Mouse (Mus musculus): ENCODE measurements around the gene Sstr5. TPM values are rescaled to one million over a fixed set of nuclear protein-coding genes. Genes with fewer than 3 reads are reported as not detected.

Gene Sstr5
- polyA plus RNA-seq, 1 experiment from 2014 or later: not detected

GRCm38 (mm10) chr17:25452246-25452965 lies 44.7 kb downstream of the Sstr5 start:
- no peak overlapping the region for H3K9ac ChIP-seq (replicated peaks; ENCODE audit: low read depth, low read length)
- 71% methylated on average over 5 of the region's 5 CpGs for WGBS
- ATAC-seq (ENCODE audit: insufficient number of reproducible peaks, insufficient read depth, low FRiP score, low read depth): no peak
- H3K36me3 ChIP-seq (ENCODE audit: control insufficient read depth, insufficient read depth, low read length): no peaks in the 10 kb centered on the region
- no peak overlapping the region for H3K27ac ChIP-seq (ENCODE audit: low read length)
- peaks cover 4% of the 10 kb centered on the region; the same call in 1 of the 2 replicates for H3K4me1 ChIP-seq (ENCODE audit: control insufficient read depth, insufficient read depth, low read length)
- no peak overlapping the region for H3K4me3 ChIP-seq (ENCODE audit: low read depth, low read length)
- H3K9me3 ChIP-seq (ENCODE audit: control insufficient read depth, low read depth, low read length): no peaks in the 10 kb centered on the region
- H3K27me3 ChIP-seq (ENCODE audit: control insufficient read depth, insufficient read depth, low read length): no peaks in the 10 kb centered on the region
- no peak overlapping the region for H3K4me2 ChIP-seq (replicated peaks; ENCODE audit: low read depth, low read length)

- H3K27me3 ChIP-seq (ENCODE audit: control insufficient read depth, insufficient read depth, low read length): no peaks in the 10 kb centered on the region
- no peak overlapping the region for H3K9ac ChIP-seq (replicated peaks; ENCODE audit: low read depth, low read length)
- no peak overlapping the region for H3K4me3 ChIP-seq (ENCODE audit: low read depth, low read length)
- no peak overlapping the region for H3K4me2 ChIP-seq (replicated peaks; ENCODE audit: low read depth, low read length)
- H3K9me3 ChIP-seq (ENCODE audit: control insufficient read depth, low read depth, low read length): no peaks in the 10 kb centered on the region
- no peak for ATAC-seq (ENCODE audit: insufficient number of reproducible peaks, insufficient read depth, low FRiP score, low read depth)
- no peaks in the 10 kb centered on the region for H3K36me3 ChIP-seq (ENCODE audit: control insufficient read depth, insufficient read depth, low read length)
- WGBS: 57% methylated on average over 4 of the region's 4 CpGs
- peaks cover 4% of the 10 kb centered on the region; the same call in 1 of the 2 replicates for H3K4me1 ChIP-seq (ENCODE audit: control insufficient read depth, insufficient read depth, low read length)
- H3K27ac ChIP-seq (ENCODE audit: low read length): no peak overlapping the region
Observed at GRCm38 (mm10) chr17:25450329-25450728, 46.8 kb downstream of the Sstr5 start.

- no peaks in the 10 kb centered on the region for H3K9me3 ChIP-seq (ENCODE audit: control insufficient read depth, low read depth, low read length)
- peaks cover 6% of the 10 kb centered on the region; the same call in 1 of the 2 replicates for H3K4me1 ChIP-seq (ENCODE audit: control insufficient read depth, insufficient read depth, low read length)
- H3K4me2 ChIP-seq (replicated peaks; ENCODE audit: low read depth, low read length): no peak overlapping the region
- H3K4me3 ChIP-seq (ENCODE audit: low read depth, low read length): no peak overlapping the region
- no peak overlapping the region for H3K9ac ChIP-seq (replicated peaks; ENCODE audit: low read depth, low read length)
- ATAC-seq (ENCODE audit: insufficient number of reproducible peaks, insufficient read depth, low FRiP score, low read depth): no peak
- no peak overlapping the region for H3K27ac ChIP-seq (ENCODE audit: low read length)
- H3K27me3 ChIP-seq (ENCODE audit: control insufficient read depth, insufficient read depth, low read length): no peaks in the 10 kb centered on the region
- H3K36me3 ChIP-seq (ENCODE audit: control insufficient read depth, insufficient read depth, low read length): no peaks in the 10 kb centered on the region
- 74% methylated on average over 12 of the region's 12 CpGs for whole genome bisulfite sequencing
Observed at GRCm38 (mm10) chr17:25447865-25448264, 49.2 kb downstream of the Sstr5 start.

- Histone ChIP-seq H3K27ac (ENCODE audit: low read length) (no peak overlapping the region), H3K4me3 (ENCODE audit: low read depth, low read length) (no peak overlapping the region), H3K9me3 (ENCODE audit: control insufficient read depth, low read depth, low read length) (no peaks in the 10 kb centered on the region), H3K4me1 (ENCODE audit: control insufficient read depth, insufficient read depth, low read length) (peaks cover 6% of the 10 kb centered on the region; the same call in 1 of the 2 replicates), H3K36me3 (ENCODE audit: control insufficient read depth, insufficient read depth, low read length) (no peaks in the 10 kb centered on the region), H3K27me3 (ENCODE audit: control insufficient read depth, insufficient read depth, low read length) (no peaks in the 10 kb centered on the region), H3K9ac (replicated peaks; ENCODE audit: low read depth, low read length) (no peak overlapping the region), H3K4me2 (replicated peaks; ENCODE audit: low read depth, low read length) (no peak overlapping the region)
- ATAC-seq (ENCODE audit: insufficient number of reproducible peaks, insufficient read depth, low FRiP score, low read depth): no peak
- WGBS: 93% methylated on average over 3 of the region's 3 CpGs
Observed at GRCm38 (mm10) chr17:25445841-25446240, 51.2 kb downstream of the Sstr5 start.

DNA sequence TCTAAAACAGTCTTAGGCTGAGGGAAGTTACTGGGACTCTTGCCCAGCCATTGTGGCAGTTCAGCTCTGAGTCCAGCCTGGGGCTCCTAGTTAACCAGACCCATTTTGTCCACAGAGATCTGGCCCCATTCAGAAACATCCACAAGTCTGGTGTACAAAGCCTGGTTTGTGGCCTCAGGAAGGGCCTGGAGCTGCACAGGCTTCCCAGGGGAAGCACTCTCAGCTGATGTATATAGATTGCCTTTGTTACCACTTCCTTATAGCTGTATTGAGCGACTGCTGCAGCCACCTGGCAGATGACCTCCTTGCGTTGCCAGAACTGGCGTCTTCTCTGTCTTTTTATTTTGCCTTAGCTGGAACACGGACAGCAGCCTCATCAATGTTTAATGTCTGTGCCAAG lies 52.0 kb downstream of the Sstr5 start:
- Histone ChIP-seq H3K36me3 (ENCODE audit: control insufficient read depth, insufficient read depth, low read length) (no peaks in the 10 kb centered on the region), H3K4me2 (replicated peaks; ENCODE audit: low read depth, low read length) (no peak overlapping the region), H3K27me3 (ENCODE audit: control insufficient read depth, insufficient read depth, low read length) (no peaks in the 10 kb centered on the region), H3K27ac (ENCODE audit: low read length) (no peak overlapping the region), H3K4me1 (ENCODE audit: control insufficient read depth, insufficient read depth, low read length) (peaks cover 6% of the 10 kb centered on the region; the same call in 1 of the 2 replicates), H3K4me3 (ENCODE audit: low read depth, low read length) (no peak overlapping the region), H3K9me3 (ENCODE audit: control insufficient read depth, low read depth, low read length) (no peaks in the 10 kb centered on the region), H3K9ac (replicated peaks; ENCODE audit: low read depth, low read length) (no peak overlapping the region)
- no peak for ATAC-seq (ENCODE audit: insufficient number of reproducible peaks, insufficient read depth, low FRiP score, low read depth)
- 51% methylated on average over 4 of the region's 4 CpGs for WGBS

DNA sequence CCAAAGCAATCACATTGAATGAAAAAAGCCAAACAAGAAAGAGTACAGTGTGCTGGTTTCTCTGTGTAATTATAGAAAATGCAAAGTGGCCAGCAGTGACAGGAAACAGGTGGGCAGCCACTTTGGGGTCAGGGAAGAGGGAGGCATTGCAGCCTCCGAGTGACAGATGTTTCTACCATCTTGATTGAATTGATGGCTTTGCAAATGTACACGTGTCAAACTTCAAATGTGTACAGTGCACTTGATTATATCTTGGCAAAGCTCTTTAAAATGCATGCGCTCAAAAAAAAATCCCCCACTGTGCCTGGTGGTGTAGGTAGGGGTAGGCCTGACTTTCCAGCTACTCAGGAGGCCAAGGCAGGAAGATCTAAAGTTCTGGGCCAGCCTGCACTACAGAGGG lies 54.2 kb downstream of the Sstr5 start:
- WGBS: 44% methylated on average over 3 of the region's 3 CpGs
- Histone ChIP-seq H3K4me3 (ENCODE audit: low read depth, low read length) (no peak overlapping the region), H3K36me3 (ENCODE audit: control insufficient read depth, insufficient read depth, low read length) (no peaks in the 10 kb centered on the region), H3K9me3 (ENCODE audit: control insufficient read depth, low read depth, low read length) (no peaks in the 10 kb centered on the region), H3K27ac (ENCODE audit: low read length) (no peak overlapping the region), H3K4me2 (replicated peaks; ENCODE audit: low read depth, low read length) (no peak overlapping the region), H3K9ac (replicated peaks; ENCODE audit: low read depth, low read length) (no peak overlapping the region), H3K4me1 (ENCODE audit: control insufficient read depth, insufficient read depth, low read length) (peaks cover 2% of the 10 kb centered on the region; the same call in 1 of the 2 replicates), H3K27me3 (ENCODE audit: control insufficient read depth, insufficient read depth, low read length) (no peaks in the 10 kb centered on the region)
- no peak for ATAC-seq (ENCODE audit: insufficient number of reproducible peaks, insufficient read depth, low FRiP score, low read depth)

DNA sequence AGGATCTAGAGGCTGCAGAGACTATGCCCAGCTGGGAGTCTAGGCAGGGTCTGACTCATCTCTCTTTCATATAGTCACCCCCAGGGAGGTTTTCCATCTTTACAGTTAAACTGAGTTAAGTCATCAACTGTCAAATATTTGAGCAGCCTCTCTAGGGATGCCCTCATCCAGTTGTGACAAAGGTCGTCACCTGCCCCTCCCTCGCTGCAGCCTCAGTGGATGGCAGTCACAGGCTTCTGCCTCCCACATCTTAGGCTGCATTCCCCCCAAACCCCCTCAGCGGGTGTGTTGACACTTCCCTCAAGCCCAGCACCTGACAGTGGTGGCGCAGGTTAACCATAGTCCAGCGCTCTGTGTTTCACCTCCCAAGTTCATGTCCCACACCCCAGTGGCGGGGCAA lies 55.7 kb downstream of the Sstr5 start:
- H3K9me3 ChIP-seq (ENCODE audit: control insufficient read depth, low read depth, low read length): no peaks in the 10 kb centered on the region
- H3K27me3 ChIP-seq (ENCODE audit: control insufficient read depth, insufficient read depth, low read length): no peaks in the 10 kb centered on the region
- no peak overlapping the region for H3K4me2 ChIP-seq (replicated peaks; ENCODE audit: low read depth, low read length)
- peaks cover 2% of the 10 kb centered on the region; the same call in 1 of the 2 replicates for H3K4me1 ChIP-seq (ENCODE audit: control insufficient read depth, insufficient read depth, low read length)
- no peak overlapping the region for H3K9ac ChIP-seq (replicated peaks; ENCODE audit: low read depth, low read length)
- 75% methylated on average over 6 of the region's 6 CpGs for WGBS
- H3K27ac ChIP-seq (ENCODE audit: low read length): no peak overlapping the region
- ATAC-seq (ENCODE audit: insufficient number of reproducible peaks, insufficient read depth, low FRiP score, low read depth): no peak
- H3K4me3 ChIP-seq (ENCODE audit: low read depth, low read length): no peak overlapping the region
- H3K36me3 ChIP-seq (ENCODE audit: control insufficient read depth, insufficient read depth, low read length): no peaks in the 10 kb centered on the region

All from stomach, embryonic 14.5 days (tissue).